Mouse (Mus musculus): ENCODE data around the gene Gpr155.

- TF ChIP-seq POLR2A (IDR thresholded peaks at IDR 0.05; ENCODE audit: extremely low read depth, insufficient read depth, low read length) (no peak), CTCF (IDR thresholded peaks at IDR 0.05; ENCODE audit: low read depth, low read length) (no peak)
Measured at GRCm38 (mm10) chr2:73343701-73344100, 42.7 kb downstream of the Gpr155 start.
